Mouse (Mus musculus) bone marrow, adult 2 months (tissue): ENCODE data around the gene Btbd3. TPM values are rescaled to one million over a fixed set of nuclear protein-coding genes. Genes with fewer than 3 reads are reported as not detected.
A peak's percentile ranks its signal among the peaks of the same experiment; 100 is the strongest.

Experiments used
- H3K27ac ChIP-seq: fragments of 200-500 bp; 2 replicates; pipeline ENCODE4 v1.5.1; 2012; ENCODE audit warnings: low read depth, mild to moderate bottlenecking, control low read depth, inconsistent platforms, low read length; ENCODE audit not compliant: control insufficient read depth, poor library complexity, insufficient read depth
- H3K4me1 ChIP-seq: fragments of 200-500 bp; 2 replicates; pipeline ENCODE4 v1.6.1; 2011; ENCODE audit warnings: low read length; ENCODE audit not compliant: control insufficient read depth, insufficient read depth
- H3K4me3 ChIP-seq: fragments of 200-500 bp; replicated peaks from 2 replicates; pipeline ENCODE3; 2011; ENCODE audit warnings: mild to moderate bottlenecking, low read depth, low read length, control low read depth; ENCODE audit not compliant: control insufficient read depth
- CTCF ChIP-seq: fragments of 200-500 bp; IDR thresholded peaks from 2 replicates; pipeline ENCODE4 v1.5.1; 2011; ENCODE audit warnings: low read length, control low read depth; ENCODE audit not compliant: control insufficient read depth, insufficient read depth
- POLR2A ChIP-seq: fragments of 200-500 bp; IDR thresholded peaks from 2 replicates; pipeline ENCODE4 v1.6.1; 2011; ENCODE audit warnings: low read depth, mild to moderate bottlenecking, control low read depth, low read length, borderline replicate concordance; ENCODE audit not compliant: control insufficient read depth
- WGBS: fragments of 180-500 bp; shearing (Covaris S2); methylation state at CpG from one replicate; pipeline ENCODE4 v1.1.7; 2018; 5-methylcytosine and 5-hydroxymethylcytosine counted together
- polyA plus RNA-seq: library from polyadenylated mRNA; stranded (reverse); fragments of >200 nt; gene quantifications from 2 replicates; pipeline ENCODE4 v1.2.4, GENCODE M21; 2011; ENCODE audit warnings: low replicate concordance; ENCODE audit not compliant: missing spikeins, insufficient read depth, insufficient read length

Gene Btbd3
- polyA plus RNA-seq = 1.2 and 1.3 TPM in 2 replicates

DNA sequence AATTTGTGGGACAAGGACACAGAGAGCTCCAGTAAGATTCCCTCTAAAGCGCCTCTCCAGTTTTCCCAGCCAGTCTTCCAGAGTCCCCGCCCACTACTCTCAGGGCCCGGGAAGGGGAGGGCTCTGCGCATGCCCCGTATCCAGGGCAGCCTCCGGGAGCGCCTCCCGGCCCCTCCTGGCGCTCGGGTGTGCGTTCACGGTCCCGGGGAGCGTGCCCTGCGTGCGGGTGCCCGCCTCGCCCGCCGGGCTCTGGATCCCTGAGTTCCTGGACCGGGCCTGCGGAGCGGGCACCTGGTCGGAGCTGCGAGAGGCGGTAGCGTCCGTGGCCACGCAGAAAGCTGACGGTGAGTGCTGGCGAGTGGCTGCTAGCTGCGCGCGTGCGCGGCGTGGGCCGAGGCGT lies at the start of gene Btbd3:
Gene Btbd3, plus strand, starts transcription at position 155 of the 400 bp plus-strand sequence.
- Histone ChIP-seq H3K4me3 (peak within 1 kb of the TSS; percentile 64), H3K4me1 (no peaks in the 10 kb centered on the region), H3K27ac (peak within 1 kb of the TSS; percentile 55; the same call in 1 of the 2 replicates)
- TF ChIP-seq CTCF (no peak), POLR2A (no peak)
- under 1% methylated on average over 39 of the region's 39 CpGs for WGBS

DNA sequence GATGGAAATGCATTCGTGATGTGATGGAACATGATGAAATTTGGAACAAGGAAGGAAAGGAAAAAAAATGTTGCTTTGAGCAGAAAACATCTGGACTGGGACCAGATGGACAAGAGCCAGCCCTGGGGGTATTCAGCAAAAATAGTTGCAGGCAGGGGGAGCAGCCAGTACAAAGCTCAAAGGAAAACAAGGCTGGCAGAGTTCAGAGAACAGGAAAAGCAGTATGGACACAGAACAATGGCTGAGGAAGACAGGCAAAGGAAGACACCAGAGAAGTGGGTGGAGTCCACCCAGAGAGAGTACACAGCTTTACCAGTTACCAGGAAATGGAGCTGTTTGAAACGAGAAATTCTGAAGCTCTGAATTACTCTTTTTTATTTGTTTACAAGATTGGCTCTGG lies 40.8 kb upstream of the Btbd3 start:
- no peak overlapping the region for H3K4me3 ChIP-seq
- whole genome bisulfite sequencing = 25% methylated on average over 2 of the region's 2 CpGs
- H3K4me1 ChIP-seq = no peaks in the 10 kb centered on the region
- TF ChIP-seq POLR2A (no peak), CTCF (no peak)
- no peak overlapping the region for H3K27ac ChIP-seq

DNA sequence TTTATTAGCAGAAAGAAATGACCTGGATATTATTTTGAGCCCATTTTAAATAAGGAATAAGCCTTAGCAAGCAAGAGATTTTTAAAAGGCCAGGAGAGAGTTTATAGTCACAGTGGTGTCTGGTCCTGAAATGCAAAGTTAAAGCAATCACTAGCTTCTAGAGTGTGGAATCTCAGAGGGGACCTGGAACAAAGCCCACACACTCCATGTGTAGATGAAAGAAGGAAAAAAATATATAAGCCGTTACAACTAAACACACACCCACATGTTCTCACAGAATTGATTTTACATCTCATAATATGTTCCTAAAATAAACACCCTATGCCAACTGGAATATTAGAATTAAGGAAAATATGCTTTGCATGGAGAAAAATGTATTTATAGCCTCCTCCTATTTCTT lies 36.1 kb upstream of the Btbd3 start:
- 86% methylated on average over 1 of the region's 1 CpGs for WGBS
- TF ChIP-seq POLR2A (no peak), CTCF (no peak)

GRCm38 (mm10) chr2:138232247-138232646 lies 24.1 kb upstream of the Btbd3 start:
- no peak overlapping the region for H3K4me3 ChIP-seq
- TF ChIP-seq POLR2A (no peak), CTCF (no peak)
- 64% methylated on average over 5 of the region's 5 CpGs for WGBS
- H3K4me1 ChIP-seq = no peaks in the 10 kb centered on the region
- H3K27ac ChIP-seq = no peak overlapping the region

More for the DNA sequence above, 36.1 kb upstream of the Btbd3 start:
- H3K4me3 ChIP-seq = no peak overlapping the region
- no peaks in the 10 kb centered on the region for H3K4me1 ChIP-seq
- H3K27ac ChIP-seq = no peak overlapping the region

DNA sequence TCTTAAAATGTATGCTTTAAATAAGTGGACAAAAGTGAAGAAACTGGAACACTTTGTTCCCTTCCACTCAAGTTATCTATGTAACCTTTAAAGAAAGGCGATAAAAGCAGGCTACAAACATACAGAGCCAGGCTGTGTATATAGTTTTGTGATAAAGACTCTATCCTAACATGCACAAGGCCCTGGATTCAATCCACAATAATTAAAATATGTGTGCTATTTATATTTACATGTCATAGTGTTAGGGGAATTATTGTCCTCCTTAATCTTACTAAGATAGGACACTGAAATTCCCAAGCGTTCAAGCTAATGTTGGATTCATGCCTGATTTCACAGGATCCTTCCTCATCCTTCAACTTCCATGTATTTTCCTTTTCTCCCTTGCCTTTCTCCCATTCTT lies 20.2 kb upstream of the Btbd3 start:
- no peaks in the 10 kb centered on the region for H3K4me1 ChIP-seq
- TF ChIP-seq CTCF = no peak
- no peak for TF ChIP-seq POLR2A
- H3K4me3 ChIP-seq = no peak overlapping the region
- 82% methylated on average over 2 of the region's 2 CpGs for WGBS
- no peak overlapping the region for H3K27ac ChIP-seq

- TF ChIP-seq CTCF (no peak), POLR2A (no peak)
- H3K4me1 ChIP-seq = no peaks in the 10 kb centered on the region
- H3K27ac ChIP-seq = no peak overlapping the region
- 76% methylated on average over 5 of the region's 5 CpGs for WGBS
- no peak overlapping the region for H3K4me3 ChIP-seq
These were observed 13.9 kb upstream of the Btbd3 start for GRCm38 (mm10) chr2:138242452-138242851.

DNA sequence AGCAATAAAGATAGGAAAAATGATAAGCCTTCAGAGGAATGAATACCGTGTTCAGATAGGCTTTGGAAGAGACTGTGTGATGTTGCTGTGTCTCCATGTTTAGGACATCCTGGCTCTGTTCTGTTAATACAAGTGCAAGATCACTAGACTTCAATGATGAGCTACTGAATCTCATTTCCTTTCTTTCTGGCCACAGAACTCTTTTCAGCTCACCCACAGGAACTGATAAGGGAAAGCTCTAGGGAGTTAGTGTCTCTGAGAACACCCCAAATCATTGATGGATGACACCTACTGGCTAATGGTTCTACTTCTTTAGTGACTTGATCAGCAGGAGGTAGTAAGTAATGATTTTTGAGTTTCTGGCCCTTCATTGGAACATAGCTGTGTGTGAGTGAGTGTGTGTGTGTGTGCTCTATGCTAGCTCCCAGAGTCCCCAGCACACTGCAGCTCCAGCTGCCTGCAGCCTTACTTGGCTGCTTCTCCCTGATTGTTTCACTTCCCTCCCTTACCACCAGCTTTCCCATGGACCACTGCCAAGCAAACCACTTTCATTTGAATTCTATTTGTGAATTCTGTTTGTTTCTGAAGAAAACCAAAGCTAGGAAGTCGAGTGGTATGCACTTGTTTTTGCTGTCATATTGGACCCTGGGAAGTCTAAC lies 10.6 kb upstream of the Btbd3 start:
- no peak for TF ChIP-seq CTCF
- TF ChIP-seq POLR2A = no peak
- Histone ChIP-seq H3K4me1 (no peaks in the 10 kb centered on the region), H3K4me3 (no peak overlapping the region), H3K27ac (no peak overlapping the region)
- 32% methylated on average over 2 of the region's 2 CpGs for WGBS

DNA sequence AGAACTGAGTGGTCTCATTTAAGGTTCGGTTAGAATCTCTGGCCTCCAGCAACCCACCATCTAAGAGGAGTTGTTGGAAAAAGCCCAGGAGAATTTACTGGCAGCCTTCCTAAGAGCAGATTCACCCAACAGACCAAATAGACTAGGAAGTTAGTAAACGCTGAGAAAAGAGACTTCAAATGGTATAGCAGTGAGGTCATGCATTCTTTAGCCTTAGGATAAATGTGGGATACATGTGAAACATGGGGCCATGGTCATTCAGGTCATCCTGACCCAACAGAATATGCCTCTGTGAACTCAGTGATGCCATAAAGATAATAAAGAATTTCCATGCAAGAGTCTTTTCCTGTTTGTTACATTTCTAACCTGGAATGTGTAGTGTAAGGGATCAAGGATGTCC lies 8.4 kb upstream of the Btbd3 start:
- no peak for TF ChIP-seq POLR2A
- TF ChIP-seq CTCF = no peak
- WGBS = 79% methylated on average over 2 of the region's 2 CpGs
- Histone ChIP-seq H3K4me1 (no peaks in the 10 kb centered on the region), H3K27ac (no peak overlapping the region), H3K4me3 (no peak overlapping the region)
